Mouse (Mus musculus): Measurements from ENCODE around the gene Tmem165. TPM values are rescaled to one million over a fixed set of nuclear protein-coding genes. Genes with fewer than 3 reads are reported as not detected.

Gene Tmem165
- polyA plus RNA-seq, 1 experiment from 2014 or later: 97.4 TPM

Other genes with a start within 250 kb of the Tmem165 start
- gene Kdr, start 205.4 kb upstream of the Tmem165 start, polyA plus RNA-seq (2015; fragmentation: Nextera tagmentation; extraction: Ambion mirVana): 37.8 and 41.7 TPM in 2 replicates
- gene Srd5a3, start 43.6 kb upstream of the Tmem165 start, polyA plus RNA-seq (2015; fragmentation: Nextera tagmentation; extraction: Ambion mirVana): 40.0 and 40.4 TPM in 2 replicates
- 11.0 and 11.3 TPM in 2 replicates for gene Clock, start 120.9 kb downstream of the Tmem165 start, polyA plus RNA-seq (2015; fragmentation: Nextera tagmentation; extraction: Ambion mirVana)
- gene Pdcl2, start 147.3 kb downstream of the Tmem165 start, polyA plus RNA-seq (2015; fragmentation: Nextera tagmentation; extraction: Ambion mirVana): not detected in 2 replicates
- not detected in 2 replicates for gene Nmu, start 179.9 kb downstream of the Tmem165 start, polyA plus RNA-seq (2015; fragmentation: Nextera tagmentation; extraction: Ambion mirVana)